Mouse (Mus musculus): ENCODE measurements around the gene Tspan31.
"Not testable (repeated sequence)": the region's sequence is repeated elsewhere in the genome, so short reads cannot be mapped to it uniquely, and the experiment has no call there.

The Tspan31 gene

DNA sequence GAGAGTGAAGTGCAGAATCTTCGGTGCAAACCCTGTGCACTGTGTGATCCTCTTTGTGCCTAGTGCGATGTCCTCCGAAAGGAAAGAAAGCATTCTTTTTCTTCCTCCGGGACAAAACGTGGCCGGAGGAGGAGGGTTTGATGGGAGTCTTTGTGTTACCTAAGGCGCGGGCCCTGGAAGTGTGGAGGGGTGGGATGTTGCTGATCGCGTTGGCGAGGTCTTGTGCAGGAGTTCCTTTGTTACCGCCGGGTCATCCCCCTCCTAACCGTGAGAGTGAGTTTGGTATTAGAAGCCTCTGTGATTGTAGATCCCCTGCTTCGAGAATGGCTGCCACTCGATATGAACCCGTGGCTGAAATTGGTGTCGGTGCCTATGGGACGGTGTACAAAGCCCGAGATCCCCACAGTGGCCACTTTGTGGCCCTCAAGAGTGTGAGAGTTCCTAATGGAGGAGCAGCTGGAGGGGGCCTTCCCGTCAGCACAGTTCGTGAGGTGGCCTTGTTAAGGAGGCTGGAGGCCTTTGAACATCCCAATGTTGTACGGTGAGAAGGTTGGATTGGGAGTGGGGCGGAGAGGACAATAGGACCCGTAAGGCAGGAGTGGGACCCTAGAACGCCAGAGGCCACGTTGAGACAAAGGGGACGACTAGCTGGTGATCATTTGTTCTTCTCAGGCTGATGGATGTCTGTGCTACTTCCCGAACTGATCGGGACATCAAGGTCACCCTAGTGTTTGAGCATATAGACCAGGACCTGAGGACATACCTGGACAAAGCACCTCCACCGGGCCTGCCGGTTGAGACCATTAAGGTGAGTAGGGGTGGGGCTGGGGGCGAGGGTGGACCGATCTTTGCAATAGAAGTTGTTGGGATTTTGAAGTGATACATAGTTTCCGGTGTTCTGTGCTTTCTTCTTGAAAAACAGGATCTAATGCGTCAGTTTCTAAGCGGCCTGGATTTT, 5.9 kb downstream of the Tspan31 start:
- DNase-seq: no peak

DNA sequence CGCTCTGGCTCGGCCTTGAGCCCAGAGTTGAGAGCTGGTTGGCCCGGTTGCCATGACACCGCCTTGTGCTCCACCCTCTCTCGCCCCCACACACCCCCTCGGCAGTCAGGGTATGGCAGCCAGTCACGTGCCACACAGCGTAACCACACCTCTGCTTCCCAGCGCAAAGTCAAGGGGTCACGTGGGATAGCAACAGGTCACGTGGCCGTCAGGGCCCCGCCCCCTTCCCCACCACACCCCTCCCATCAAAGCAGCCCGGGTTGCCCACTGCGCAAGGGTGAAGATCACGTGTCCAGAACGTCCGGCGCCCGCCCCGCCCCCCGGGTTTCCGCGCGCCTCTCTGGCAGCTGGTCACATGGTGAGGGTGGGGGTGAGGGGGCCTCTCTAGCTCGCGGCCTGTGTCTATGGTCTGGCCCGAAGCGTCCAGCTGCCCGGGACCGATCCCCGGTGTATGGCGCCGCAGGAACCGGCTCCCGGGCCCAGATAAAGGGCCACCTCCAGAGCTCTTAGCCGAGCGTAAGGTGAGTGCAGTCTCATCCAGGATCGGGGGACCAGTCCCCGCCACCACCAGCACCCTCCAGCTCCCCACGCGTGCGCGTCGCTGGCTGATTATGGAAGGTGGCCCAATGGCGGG, 6.7 kb downstream of the Tspan31 start, which contains the start of gene Cdk4:
Gene Cdk4, plus strand, starts transcription at position 296 of the 634 bp plus-strand sequence.
- peak; percentile 98 for DNase-seq

DNA sequence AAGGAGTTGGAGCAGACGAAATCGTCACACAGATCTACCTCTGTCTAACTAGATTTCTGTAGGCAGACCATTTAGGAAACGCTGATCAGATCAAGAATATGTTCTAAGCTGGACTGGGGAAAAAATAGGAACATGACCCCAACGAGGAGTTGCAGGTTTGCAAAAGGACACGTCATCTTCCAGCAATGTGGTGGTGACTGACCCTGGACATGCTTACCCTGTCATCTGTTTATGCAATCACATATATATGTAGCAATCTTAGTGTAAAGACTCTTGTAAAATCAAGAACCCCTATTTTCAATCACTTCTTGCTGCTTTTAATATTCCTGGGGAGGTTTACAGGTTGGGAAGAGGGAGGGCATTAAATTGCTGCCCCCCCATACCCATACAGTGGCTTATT, 7.6 kb downstream of the Tspan31 start:
- no peak for DNase-seq

DNA sequence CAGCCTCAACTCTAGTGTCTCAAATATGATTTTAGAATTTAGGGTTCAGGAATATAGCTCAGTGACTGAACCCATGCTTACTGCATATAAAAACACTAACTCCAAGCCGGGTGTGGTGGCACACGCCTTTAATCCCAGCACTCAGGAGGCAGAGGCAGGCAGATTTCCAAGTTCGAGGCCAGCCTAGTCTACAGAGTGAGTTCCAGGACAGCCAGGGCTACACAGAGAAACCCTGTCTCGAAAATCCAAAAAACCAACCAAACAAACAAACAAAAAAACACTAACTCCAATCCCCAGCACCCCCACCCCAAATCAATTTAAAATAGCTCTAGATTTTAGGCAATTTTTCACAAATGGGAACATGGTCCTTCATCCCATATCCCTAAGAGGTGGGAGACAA, 8.0 kb downstream of the Tspan31 start:
- DNase-seq: not testable (repeated sequence)

DNA sequence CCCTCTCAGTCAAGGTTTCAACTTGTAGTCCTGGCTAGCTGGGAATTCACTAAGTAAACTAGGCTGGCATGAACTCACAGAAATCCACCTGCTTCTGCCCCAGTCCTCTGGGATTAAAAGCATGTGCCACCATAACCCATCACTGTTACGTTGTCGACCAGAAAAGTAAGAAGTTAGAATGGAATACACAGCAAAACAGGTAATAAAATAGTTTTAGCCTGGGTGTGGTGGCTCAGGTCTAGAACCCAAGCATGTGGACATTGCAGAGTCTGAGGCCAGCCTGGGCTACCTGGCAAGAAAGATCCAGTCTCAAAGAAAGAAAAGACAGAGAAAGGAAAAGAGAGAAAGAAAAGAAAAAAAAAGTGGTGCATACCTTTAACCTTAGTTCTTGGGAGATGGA, 8.6 kb downstream of the Tspan31 start:
- DNase-seq: no peak

DNA sequence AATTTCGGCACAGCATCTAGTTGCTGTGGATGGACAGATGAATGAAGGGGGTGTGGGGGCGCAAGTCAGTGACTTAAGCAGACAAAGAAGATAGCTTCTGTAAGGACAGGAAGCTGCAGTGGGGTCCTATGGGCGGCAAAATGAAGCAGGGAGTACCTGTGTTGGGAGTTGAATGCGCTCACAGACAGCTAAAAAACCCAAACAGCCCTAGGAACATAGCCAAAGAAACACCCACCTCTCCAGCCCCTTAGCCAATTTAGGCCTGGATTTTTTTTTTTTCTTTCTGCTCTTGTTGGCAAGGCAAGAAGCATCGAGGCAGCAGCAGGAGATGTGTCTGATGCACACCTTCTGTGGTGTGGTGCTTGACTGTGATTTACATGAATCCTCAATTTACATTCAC, 9.0 kb downstream of the Tspan31 start:
- no peak for DNase-seq

DNA sequence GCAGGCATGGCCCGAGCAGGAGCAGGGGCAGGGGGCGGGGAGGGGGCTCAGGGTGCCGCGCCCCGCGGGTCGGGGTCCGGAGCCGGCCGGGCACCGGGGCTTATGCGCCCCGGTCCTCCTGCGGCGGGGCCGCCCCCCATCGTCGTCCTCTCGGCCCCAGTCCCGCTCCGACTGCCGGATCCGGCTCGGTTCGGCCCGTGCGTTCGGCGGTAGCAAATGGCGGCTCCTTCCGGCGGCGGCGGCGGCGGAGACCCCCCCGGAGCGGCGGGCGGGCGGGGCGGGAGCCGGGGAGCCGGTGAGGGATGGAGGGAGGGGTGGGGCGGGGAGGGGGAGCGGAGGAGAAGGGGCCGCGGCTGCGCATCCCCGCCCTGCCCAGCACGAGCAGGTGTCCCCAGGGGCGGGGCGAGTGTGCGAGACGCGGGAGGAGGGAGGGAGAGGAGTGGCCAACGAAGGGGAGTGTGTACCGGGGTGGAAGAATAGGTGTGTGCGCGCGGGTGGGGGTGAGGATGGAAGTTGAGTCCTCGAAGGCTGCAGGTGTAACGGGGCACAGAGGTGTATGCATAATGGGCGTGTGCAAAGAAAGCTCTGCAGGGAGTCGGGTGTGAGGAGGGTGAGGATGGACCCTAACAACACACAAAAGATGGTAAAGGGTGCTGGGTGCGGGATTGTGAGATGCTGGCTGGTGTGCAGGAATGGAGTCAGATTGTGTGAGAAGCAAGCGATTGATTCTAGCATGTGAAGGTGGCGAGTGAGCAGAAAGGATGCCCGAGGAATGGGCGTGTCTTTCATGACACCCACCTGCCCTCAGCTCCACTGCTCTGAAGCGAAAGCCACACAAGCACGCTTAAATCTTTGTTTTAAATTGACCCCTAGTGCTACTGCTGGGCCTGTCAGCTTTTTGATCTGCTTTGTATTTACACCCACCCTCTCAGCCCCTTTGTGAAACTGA, 9.8 kb downstream of the Tspan31 start, which contains the start of gene March9:
Gene March9, minus strand, starts transcription at position 217 of the 949 bp plus-strand sequence.
- peak; percentile 85 for DNase-seq

DNA sequence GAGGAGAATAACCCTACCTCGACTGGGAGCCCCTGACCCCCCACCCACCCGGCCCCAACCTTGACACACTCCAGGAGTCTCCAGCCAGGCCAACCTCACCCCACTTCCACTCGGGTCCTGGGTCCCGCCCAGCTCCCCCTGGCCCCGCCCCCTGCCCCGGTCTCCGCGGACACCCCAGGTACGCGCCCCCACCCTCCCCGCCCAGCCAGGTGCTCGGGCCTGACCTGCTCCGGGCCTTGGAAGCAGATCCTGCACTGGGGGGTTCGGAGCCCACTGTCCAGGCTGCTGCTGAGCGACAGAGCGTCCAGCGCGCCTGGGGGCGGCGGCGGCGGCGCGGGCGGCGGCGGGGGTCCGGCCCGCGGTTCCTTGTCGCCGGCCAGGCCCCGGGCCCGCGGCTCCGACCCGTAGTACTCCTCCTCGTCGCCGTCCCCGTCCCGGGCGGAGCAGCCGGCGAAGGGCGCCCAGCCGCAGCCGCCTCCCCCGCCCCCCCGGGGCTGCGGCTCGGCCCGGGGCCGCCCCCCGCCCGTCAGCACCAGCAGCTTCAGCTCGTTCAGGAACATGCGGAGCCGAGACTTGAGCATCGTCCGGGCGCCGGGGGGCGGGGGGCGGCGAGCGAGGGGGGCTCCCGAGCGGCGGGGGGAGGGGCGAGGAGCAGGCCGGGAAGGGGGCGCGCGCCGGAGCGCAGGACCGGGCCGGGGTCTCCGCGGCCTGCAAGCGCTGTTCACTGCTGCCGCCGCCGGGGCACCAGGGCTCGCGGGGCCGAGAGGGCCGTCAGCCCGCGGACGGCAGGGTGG, 10.7 kb downstream of the Tspan31 start:
- no peak for DNase-seq

DNA sequence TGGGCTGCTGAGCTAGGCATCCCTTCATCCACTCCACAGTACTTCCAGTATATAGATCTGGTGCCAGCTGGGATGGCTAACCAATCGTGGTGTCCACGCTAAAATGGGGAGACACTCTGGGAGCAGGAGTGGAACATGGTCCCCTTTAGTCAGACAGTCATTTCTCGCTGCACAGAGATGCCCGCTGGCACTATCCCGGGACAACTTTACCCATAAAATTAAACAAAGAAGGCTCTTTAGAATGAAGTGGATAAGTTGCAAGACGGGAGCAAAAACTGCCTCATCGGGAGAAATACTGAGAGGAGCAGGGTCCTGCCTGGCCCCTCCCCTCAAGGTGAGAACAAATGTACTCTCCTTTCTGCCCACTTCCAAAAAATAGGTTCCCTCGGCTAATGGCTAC, 11.4 kb downstream of the Tspan31 start:
- DNase-seq: no peak

DNA sequence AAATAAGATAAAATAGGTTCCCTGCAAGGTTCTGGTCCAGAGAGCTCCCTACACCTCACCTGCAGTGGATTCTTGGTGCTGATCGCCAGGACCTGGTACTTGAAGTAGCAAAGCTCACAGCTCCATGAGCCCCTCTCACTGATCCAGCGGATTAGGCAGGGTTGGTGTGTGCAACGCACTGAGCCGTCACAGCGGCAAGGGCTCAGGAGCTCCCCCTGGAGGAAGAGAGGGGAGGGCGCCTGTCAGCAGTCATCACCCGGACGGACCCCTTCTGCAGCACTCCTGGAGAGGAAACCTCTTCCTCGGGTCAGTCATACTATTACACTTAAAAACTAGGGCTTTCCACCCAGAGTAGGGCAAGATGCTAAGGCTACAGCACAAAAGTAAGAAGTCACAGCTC, 11.9 kb downstream of the Tspan31 start:
- DNase-seq: peak; percentile 67

DNA sequence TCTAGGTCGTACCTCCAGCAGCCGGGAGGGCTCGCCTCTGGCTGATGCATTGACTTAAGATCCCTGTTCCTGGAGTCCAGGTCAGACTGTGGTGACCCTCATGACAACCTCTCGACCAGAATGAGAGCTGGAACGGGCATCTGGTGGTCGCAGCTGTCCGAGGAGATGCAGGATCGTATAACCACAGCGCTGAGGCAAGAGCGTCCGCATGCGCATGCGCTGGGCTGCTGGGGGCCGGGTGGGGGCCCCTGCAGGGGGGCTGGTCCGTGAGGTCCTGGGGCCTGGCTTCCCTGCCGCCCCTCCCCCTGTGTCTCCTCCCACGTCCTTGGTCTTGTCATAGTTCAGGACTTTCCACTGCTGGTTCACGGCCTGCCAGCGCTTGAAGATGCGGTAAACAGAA, 13.6 kb downstream of the Tspan31 start:
- no peak for DNase-seq

DNA sequence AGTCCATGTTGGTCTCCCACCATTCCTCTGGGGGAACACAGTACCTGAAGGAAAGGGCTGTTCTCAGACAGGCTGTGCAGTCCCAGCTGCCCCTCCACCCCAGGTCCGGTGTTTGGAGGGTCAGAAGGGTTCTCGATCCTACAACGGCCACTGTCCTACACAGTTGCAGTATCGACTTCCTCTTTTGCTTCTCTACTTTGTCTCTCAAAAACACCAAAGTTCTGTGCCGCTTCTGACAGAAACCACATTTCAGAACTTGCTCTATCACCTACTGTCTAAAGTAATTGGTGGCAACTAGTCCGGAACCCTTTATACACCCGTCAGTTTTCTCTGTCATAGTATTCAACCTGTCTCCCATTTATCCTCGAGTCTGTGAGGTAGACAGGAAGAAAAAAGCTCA, 14.7 kb downstream of the Tspan31 start:
- DNase-seq: no peak

DNA sequence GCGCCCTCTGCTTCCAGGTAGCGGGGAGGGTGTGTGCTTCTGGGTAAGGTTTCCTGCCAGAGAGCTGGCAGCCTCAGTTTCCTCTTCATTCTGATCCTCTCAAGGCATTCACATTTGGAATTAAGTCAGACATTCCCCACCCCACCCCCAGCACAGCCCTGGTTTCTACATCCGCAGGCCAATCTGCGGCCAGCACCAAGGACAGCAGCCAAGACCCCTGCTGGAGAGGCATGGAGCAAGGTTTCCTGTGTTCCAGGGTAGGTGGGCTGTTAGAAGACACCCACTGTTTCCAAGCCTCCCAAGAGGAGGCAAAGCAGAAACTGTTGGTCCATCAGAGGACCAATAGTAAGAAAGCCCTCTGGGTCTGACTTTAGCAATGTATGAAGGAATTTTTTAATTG, 15.4 kb downstream of the Tspan31 start:
- DNase-seq: no peak

DNA sequence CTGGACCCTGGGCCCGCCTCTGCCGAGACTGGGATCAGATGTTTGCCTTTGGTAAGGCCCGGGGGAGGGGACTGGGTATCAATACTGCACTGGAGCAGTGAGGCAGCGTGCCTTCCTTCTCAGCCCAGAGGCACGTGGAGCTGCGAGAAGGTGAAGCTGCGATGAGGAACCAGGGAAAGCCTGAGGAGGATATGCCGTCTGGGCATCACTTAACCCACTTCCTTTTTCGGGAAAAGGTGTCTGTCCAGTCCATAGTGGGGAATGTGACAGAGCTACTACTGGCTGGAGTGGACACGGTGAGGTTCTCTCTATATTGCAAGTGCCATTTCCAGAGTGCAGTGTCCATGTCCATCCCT, 20.0 kb downstream of the Tspan31 start:
- DNase-seq: no peak

DNA sequence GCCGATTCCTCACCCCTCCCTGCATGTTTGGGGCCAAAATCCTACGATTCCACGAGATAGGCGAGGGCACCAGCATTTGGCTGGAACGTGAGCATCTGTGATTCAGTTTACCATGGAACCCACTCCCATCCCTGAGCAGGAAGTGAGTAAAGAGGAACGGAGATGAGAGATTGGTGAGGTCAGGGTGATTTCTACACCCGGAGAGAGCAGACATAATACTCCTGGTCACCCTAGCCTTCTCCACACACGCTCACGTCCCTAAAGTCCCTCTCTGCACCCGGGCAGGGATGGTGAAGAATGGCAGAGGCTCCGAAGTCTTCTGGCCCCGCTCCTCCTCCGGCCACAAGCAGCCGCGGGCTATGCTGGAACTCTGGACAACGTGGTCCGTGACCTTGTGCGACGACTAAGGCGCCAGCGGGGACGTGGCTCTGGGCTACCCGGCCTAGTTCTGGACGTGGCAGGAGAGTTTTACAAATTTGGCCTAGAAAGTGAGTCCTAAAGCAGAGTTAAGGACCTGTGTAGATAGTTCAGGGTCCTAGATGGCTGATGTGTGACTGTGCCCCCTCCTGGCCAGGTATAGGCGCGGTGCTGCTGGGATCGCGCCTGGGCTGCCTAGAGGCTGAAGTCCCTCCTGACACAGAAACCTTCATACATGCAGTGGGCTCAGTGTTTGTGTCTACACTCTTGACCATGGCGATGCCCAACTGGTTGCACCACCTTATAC, 20.5 kb downstream of the Tspan31 start:
- no peak for DNase-seq

DNA sequence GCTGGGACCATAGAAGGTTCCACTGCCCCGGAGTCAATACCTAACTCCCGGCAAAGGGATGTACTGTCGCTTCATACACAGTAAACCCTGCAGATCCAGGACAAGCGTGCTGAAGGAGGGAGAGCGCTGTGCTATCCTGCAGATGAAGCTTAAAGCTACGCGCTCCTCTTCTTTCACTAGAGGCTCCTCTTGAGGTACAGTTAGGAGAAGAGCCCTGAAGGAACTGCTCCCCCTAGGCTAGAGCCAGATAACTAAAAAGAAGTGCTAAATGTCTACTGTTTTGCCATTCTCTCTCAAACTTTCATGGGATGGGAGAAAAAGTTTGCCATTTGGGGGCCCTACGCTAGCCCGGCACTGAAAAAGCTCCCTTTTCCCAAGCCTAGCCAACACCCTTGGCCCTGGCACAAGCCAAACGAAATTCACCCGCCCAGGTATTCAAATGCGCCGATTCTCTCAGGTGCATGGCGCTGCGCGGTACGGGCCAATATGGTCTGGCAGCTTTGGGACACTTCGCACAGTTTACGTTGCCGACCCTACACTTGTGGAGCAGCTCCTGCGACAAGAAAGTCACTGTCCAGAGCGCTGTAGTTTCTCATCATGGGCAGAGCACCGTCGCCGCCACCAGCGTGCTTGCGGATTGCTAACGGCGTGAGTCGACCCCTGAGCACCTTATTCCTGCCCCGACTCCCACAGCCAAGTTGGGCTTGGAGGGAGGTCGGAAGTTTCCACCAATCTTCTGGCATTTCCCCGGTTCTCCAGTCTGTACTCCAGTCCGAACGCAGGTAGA, 21.3 kb downstream of the Tspan31 start:
- no peak for DNase-seq

DNA sequence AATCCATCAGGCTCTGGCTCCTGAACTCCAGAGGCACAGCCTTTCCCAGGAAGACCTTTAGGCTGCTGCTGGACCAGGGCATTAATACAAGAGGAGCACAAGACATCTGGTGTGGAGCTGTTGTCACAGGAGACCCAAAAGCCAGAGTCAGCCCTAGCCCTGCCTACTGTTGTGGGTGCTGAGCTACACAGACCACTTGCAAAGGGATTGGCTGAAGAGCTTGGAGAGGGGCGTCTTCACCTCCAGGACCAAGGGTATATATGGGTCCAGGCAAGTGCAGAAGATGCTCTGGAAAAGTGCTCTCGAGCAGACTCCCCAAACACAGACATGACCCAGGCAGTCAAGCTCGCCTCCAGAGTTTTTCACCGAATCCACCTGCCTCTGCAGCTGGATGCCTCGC, 22.1 kb downstream of the Tspan31 start, which contains the start of gene Cyp27b1:
Gene Cyp27b1, plus strand, starts transcription at position 297 of the 400 bp plus-strand sequence.
- no peak for DNase-seq

DNA sequence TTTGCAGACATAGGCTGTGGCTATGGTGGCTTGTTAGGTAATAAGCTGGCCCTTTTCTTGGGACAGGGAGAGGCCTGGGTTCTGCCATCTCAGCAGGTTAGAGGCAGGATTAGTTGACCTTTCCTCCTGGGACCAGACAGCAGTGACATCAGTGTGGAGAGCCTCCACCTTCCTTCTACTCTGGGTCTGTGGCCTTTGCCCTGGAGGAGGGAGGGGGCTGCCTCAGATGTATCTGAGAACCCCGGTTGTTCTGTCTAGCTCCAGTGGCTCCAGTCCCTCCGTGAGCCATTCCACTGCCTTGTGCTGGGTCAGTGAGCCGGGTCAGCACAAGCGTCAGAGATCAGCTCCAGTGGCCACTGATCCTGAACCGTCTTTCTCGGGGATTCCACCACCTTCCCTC, 26.9 kb downstream of the Tspan31 start:
- DNase-seq: peak; percentile 94

DNA sequence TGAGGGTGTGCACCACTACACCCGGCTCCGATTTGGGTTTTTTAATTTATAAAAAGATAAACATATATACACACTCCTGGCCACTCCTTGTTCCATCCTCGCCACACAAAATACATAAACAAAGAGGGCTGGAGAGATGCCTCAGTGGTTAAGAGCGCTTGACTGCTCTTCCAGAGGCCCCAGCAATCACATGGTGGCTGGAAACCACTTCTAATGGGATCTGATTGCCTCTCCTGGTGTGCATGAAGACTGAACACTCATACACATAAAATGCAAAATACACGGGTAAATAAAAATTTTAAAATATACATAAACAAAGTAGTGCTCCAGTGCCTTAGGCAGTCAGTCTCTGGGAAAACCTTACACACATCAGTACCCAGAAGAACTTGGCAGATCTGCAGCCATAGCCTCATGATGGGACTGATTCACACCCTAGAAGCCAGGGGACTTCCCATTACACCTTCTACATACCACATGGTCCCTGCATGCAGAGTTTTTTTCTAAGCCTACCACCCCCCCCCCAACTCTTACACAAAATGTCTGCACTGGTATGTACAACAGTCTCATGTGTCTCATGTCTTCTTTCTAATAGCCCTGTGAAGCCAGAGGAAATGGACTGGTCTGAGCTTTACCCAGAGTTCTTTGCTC, 27.5 kb downstream of the Tspan31 start:
- no peak for DNase-seq

DNA sequence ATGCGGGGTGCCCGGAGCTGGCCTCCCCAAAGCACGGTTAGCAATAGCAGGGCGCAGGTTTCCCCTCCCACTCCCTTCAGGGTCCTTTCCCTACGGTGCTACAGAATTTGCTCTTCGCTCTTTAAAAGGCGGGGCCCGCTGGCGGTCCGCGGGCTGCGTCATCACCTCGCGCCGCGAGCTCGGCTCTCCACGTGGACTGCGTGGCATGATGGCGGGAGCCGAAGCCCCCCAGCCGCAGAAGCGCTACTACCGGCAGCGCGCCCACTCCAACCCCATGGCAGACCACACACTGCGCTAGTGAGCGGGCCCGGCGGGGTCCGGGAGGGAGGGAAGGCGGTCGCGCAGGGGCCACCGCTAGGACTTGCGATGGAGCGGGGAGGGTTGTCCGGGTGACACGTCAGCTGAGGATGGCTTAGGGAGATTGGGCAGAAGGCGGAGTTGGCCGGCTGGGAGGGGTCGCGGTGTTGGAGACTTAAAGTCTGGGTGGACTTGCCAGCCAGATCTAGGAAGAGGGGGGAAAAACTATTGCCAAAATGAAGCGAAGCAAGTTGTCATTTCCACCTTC, 28.2 kb downstream of the Tspan31 start:
- peak; percentile 85 for DNase-seq
